Mouse (Mus musculus): ENCODE measurements around the gene Ltc4s. TPM values are rescaled to one million over a fixed set of nuclear protein-coding genes. Genes with fewer than 3 reads are reported as not detected.

Gene Ltc4s
- total RNA-seq, 2 experiments from 2014 or later = not detected

DNA sequence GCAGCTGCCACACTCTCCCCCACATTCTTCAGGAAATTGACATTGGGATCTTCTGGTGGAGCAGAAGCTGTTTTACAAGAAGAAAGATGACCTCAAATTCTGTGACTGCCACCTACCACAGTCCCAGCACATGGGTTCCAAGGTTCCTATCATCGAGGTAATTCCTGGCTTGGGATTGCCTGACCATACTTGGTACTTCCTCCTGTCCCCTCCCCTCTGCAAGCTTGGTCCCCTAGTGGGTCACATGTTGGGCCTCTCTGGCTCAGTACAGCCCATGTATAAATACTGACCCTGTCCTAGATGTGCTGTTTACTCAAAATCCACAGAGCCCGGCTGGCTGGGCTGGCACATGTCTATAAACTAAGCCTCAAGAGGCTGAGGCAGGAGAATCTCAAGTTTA lies 32.4 kb downstream of the Ltc4s start:
- ATAC-seq (replicated peaks; ENCODE audit: poor library complexity, severe bottlenecking) = no peak

DNA sequence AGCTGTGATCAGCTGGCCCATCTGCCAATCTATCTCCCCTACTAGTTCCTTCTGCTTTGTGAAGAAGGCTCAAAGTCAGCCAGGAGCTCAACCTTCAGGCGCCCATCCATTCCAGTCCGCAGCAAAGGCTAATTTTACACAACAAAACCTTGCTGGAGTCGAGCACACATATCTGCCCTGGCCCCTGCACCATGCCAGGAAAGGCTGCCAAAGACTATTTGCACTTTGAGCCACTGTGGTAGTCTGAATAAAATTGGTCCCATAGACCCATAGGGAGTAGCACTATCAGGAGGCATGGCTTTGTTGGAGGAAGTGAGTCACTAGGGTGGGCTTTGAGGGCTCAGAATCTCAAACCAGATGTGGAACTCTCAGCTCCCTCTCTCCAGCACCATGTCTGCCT lies 33.0 kb downstream of the Ltc4s start:
- no peak for ATAC-seq (replicated peaks; ENCODE audit: poor library complexity, severe bottlenecking)

DNA sequence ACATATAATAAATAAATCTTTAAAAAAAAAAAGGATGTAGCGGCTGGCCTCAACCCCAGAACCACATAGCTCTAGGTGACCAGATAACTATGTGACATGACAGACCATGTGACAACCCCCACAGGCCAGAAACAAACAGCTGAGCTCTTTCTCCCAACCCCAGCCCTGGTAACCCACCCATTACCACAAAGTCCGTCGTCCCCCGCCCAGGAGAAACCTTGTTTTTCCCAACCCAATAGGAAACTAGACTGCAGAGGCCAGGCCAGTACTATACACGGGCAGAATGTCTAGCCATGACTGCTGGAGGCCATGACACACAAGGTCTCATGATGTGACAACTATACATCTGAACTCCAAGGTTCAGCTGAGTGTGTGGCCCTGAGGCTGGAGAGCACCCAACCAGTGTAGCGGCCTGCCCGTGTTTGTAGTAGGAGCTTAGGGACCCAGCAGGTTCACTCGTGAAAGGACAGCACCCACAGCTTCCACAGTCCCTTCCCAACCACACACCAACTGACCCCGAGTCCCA lies 35.1 kb downstream of the Ltc4s start:
- ATAC-seq (replicated peaks; ENCODE audit: poor library complexity, severe bottlenecking) = no peak

DNA sequence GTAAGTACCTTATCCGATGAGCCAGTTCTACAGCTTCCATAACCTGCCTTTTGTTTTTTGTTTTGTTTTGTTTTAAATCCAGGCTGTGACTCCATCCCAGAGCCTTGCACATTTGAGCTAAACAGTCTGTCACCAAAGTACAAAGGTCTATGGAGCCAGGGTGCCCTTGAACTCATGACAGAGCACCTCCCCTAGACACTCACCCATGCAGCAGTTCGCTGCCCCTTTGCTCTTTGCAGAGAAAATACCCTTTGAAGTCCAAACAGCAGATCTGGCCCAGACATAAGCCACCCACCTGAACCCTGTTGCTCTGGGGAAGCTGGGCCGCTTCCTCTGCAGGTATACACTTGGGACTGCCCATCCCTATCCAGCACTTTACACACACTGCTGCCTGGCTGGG lies 36.8 kb downstream of the Ltc4s start:
- no peak for ATAC-seq (replicated peaks; ENCODE audit: poor library complexity, severe bottlenecking)

DNA sequence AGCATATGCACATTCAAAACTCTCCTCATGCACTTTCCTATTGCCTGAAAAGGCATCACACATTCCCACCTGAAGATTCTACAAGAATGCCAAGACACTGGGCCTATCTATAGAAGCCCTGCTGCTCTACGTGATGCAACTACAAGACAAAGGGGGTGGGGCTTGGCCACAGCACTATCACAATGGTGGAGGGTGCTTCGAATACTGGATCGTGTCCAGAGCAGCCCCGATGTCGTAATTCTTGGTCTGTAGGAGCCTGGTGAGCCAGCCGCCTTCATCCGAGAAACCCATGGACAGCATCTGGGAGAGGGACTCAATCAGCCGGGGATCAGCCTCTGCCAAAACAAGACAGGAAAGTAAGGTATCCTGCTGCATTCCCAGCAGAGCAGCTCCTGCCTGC lies 37.8 kb downstream of the Ltc4s start:
- peak; percentile 81 for ATAC-seq (replicated peaks; ENCODE audit: poor library complexity, severe bottlenecking)

DNA sequence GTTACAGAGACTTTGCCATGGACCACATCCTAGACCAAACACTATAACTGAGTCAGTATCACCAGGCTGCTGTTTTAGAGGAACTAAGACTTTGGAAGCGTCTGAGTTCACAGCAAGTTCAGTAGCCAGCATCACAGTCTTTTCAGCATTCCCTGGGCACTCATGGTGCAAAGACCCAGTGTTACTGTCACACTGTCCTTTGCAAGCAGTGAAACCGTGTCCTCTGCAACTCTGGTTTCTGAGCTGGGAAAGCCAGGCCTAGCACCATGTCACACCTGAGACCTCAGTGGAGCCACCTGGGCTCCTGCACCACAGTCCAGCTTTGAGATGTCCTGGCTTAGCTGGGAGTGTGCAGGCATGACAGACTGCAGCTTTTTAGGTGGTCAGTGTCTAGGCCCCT lies 39.5 kb downstream of the Ltc4s start:
- no peak for ATAC-seq (replicated peaks; ENCODE audit: poor library complexity, severe bottlenecking)

DNA sequence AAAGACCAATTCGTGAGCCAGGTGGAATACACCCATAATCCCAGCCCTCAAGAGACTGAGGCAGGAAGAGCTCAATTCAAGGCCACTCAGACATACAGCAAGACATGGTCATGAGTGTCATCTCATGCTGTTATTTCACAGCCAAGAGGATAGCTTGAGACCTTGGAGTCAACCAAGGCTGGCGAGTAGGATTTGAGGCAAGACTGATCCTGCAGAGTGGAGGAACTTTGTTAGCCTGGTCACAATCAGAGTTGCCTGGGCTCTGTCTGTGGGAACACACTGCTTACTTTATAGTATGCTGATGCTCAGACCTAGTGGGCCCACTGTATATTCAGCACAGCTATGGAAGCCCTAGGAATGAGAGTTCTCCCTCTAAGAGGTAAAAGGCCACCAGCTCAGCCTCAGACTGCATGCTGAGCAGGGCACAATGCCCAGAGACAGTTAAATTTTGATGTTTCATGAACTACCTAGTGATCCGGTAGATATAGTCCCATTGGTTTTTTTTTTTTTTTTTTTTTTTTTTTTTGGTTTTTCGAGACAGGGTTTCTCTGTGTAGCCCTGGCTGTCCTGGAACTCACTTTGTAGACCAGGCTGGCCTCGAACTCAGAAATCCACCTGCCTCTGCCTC lies 40.1 kb downstream of the Ltc4s start:
- no peak for ATAC-seq (replicated peaks; ENCODE audit: poor library complexity, severe bottlenecking)

DNA sequence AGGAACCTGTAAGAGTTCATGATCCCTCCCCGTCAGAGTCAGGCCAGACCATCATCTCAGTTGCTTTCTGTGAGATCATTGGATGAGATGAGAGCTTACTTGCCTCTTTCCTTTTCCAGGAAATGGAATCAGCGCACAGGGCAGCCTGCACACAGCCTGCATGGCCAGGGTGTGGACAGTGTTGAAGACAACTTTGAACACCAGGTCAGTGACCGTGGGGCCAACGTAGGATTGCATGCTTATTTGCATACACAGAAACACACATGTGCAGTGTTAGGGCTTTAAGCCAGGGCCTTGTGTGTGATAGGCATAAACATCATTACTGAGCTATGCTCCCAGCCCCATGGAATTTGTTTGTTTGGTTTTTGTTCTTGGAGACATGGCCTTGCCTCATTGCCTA lies 40.9 kb downstream of the Ltc4s start:
- no peak for ATAC-seq (replicated peaks; ENCODE audit: poor library complexity, severe bottlenecking)

DNA sequence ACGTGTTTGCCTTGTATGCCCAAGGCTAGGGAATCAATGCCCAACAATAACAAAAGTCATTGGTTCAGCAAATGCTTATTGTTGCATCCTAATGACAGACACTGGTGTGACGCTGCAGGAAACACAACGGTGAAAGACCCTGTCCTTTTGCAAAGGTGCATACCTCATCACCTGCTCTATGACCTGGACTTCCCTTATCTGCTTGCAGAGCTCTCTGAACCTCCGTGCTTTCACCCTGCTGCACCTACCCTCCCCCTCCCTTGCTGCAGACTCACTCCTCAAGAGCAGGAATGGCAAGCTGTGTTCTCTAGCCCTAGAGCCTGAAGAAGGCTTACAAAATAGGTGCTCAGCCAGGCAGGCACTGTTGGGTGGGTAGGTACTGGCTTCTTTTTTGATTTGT lies 43.6 kb downstream of the Ltc4s start:
- ATAC-seq (replicated peaks; ENCODE audit: poor library complexity, severe bottlenecking) = no peak

DNA sequence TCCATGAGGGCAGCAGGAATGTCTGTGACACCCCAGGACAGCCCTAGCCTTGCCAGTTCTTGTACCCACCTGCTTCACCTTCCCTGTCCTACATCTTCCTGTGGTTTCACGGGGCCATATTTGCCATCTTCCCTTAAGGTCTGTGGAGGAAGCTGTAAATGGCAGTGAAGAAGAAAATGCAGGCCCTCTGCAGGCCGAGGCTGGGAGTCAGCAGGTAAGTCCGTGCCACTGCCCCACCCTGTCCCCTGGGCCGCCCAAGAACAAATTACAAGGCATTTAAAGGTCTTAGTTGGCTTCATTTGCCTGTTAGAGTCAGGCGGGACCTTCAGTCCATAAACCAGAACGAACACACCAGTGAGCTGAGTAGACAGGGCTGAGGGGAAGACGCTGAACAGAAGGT lies 44.3 kb downstream of the Ltc4s start:
- no peak for ATAC-seq (replicated peaks; ENCODE audit: poor library complexity, severe bottlenecking)

DNA sequence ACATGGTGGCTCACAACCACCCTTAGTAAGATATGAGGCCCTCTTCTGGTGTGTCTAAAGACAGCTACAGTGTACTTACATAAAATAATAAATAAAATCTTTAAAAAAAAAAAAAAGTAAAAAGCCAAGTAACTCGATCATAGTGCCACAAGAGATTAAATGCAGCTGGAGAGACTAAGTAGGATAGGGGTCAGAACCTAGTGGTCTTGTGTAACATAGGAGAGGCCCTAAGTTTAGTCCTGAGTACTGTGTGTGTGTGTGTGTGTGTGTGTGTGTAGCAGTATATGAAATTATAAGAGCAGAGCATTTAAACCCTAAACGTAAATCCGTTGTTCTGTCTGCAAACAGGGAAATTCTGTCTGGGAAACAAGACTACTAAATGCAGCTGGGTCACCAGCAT lies 46.1 kb downstream of the Ltc4s start:
- no peak for ATAC-seq (replicated peaks; ENCODE audit: poor library complexity, severe bottlenecking)

DNA sequence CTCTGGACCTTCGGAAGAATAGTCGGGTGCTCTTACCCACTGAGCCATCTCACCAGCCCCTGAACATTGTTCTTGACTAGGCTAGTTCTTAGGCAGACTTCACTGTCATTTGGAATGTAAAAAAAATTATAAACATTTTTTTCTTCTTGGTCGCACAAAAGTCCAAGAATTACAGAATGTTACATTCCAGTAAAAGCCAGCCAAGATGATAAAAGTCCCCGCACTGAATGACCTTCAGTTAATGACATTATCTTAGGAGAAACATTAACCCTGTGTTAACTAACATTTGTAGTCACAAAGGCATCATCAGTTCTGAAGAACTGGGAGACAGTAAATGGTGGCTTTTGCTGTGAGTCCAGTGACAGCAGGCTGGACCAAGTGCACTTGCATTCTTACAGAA lies 48.1 kb downstream of the Ltc4s start:
- ATAC-seq (replicated peaks; ENCODE audit: poor library complexity, severe bottlenecking) = no peak

DNA sequence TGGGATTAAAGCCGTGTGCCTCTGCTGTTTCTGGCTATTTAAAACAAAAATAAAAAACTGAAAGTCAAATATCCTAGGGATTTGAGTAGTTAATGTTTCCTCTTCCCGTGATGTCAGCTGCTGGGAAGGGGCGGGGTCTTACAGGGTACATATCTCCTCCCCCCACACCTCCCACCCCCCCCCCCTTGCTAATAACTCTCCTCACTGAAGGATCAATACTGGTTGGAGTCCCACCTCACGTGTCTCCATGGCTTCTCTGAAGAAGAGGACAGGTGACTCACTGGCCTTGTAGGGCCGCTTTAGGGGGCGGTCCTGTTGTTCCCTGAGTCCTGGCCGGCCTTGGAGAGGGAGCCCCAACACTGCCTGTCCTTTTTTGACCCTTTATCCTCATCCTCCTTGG lies 49.7 kb downstream of the Ltc4s start:
- no peak for ATAC-seq (replicated peaks; ENCODE audit: poor library complexity, severe bottlenecking)

Other genes starting within 250 kb of the Ltc4s start
- gene Rnf130, start 213.3 kb downstream of the Ltc4s start, total RNA-seq (2014; fragmentation: Nextera tagmentation) = 164 and 170 TPM in 2 replicates
- 230 and 235 TPM in 2 replicates for gene Rnf130, start 213.3 kb downstream of the Ltc4s start, total RNA-seq (2017)
- 53.7 and 63.7 TPM in 2 replicates for gene Tbc1d9b, start 107.2 kb downstream of the Ltc4s start, total RNA-seq (2014; fragmentation: Nextera tagmentation)
- gene Tbc1d9b, start 107.2 kb downstream of the Ltc4s start, total RNA-seq (2017) = 76.4 and 97.2 TPM in 2 replicates
- 18.4 and 27.7 TPM in 2 replicates for gene Mrnip, start 64.2 kb downstream of the Ltc4s start, total RNA-seq (2014; fragmentation: Nextera tagmentation)
- 13.9 and 22.0 TPM in 2 replicates for gene Mrnip, start 64.2 kb downstream of the Ltc4s start, total RNA-seq (2017)
- 89.7 and 92.6 TPM in 2 replicates for gene Sqstm1, start 27.8 kb downstream of the Ltc4s start, total RNA-seq (2014; fragmentation: Nextera tagmentation)
- gene Sqstm1, start 27.8 kb downstream of the Ltc4s start, total RNA-seq (2017) = 131 and 165 TPM in 2 replicates
- 22.7 and 23.9 TPM in 2 replicates for gene Mgat4b, start 27.7 kb downstream of the Ltc4s start, total RNA-seq (2014; fragmentation: Nextera tagmentation)
- gene Mgat4b, start 27.7 kb downstream of the Ltc4s start, total RNA-seq (2017) = 11.5 and 14.6 TPM in 2 replicates
- 11.7 and 13.4 TPM in 2 replicates for gene Maml1, start 53.7 kb upstream of the Ltc4s start, total RNA-seq (2014; fragmentation: Nextera tagmentation)
- gene Maml1, start 53.7 kb upstream of the Ltc4s start, total RNA-seq (2017) = 3.9 and 4.6 TPM in 2 replicates
- gene Canx, start 87.1 kb upstream of the Ltc4s start, total RNA-seq (2014; fragmentation: Nextera tagmentation) = 406 and 409 TPM in 2 replicates
- 955 and 1,233 TPM in 2 replicates for gene Canx, start 87.1 kb upstream of the Ltc4s start, total RNA-seq (2017)
- not detected in 2 replicates for gene Cby3, start 115.8 kb upstream of the Ltc4s start, total RNA-seq (2014; fragmentation: Nextera tagmentation)
- not detected in 2 replicates for gene Cby3, start 115.8 kb upstream of the Ltc4s start, total RNA-seq (2017)
- 644 and 818 TPM in 2 replicates for gene Hnrnph1, start 138.4 kb upstream of the Ltc4s start, total RNA-seq (2014; fragmentation: Nextera tagmentation)
- 838 and 1,051 TPM in 2 replicates for gene Hnrnph1, start 138.4 kb upstream of the Ltc4s start, total RNA-seq (2017)
- 42.1 and 52.7 TPM in 2 replicates for gene Rufy1, start 192.5 kb upstream of the Ltc4s start, total RNA-seq (2014; fragmentation: Nextera tagmentation)
- 34.6 and 48.3 TPM in 2 replicates for gene Rufy1, start 192.5 kb upstream of the Ltc4s start, total RNA-seq (2017)